Mouse (Mus musculus): ENCODE results near the gene Oas1e.

DNA sequence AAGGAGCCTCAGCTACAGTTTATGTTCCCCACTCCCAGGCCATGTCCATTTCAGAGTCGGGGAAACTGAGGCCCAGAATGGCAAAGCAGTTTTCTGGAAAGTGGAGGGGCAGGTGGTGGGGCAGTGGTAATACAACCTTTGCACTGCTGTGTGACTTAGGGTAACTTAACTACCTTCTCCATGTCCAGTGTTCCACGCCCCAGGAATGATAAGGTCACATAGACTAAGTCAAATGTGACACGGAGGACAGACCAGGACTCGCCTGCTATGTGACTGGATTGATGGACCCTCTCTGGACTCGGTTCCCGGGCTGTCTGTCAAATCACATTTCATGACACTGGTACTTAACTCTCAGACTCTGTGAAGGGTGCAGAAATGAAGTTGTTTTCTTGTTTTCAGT, 17.7 kb upstream of the Oas1e start:
- TF ChIP-seq POLR2A (IDR thresholded peaks at IDR 0.05; ENCODE audit: low read depth, low read length) (no peak), CTCF (IDR thresholded peaks at IDR 0.05; ENCODE audit: extremely low read depth, insufficient read length, insufficient replicate concordance, low read depth, low read length) (no peak)

Data from small intestine, adult 2 months (tissue).